ENCODE assay signal across 8 mouse cellular contexts in the genomic region with DNA sequence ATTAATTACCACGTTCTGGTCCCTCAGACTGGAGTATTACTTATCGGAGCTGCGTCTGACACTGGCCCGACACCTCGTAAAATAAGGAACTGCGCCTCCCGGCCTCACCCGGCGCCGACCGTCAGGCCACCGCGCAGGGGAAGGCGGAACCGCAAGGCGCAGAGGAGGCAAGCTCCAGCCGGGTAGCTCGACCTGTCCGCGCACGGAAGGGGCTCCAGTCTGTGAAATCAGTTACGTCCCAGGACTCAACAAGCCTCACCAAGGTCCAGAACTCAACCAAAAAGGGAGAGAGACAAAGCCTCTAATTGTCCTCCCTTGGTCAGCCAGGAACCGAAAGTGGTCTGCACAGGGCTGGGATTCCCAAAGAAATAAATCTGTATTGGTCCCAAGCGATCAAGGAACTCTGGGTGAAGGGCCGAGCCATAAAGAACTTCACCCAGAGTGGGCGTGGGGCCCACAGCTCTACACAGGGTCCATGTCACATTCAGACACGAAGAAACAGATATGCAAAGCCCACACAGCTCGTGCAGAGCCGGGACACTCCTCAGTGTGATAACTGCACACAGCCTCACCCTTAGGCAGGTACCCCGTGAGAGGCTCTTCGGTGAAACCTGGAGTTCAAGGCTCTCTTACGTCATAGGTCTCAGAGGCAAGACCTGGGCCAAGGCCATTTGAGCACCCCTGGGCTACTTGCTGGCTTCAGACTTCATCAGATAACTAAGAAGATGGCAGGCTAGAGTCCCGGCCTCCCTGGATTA. TPM values are rescaled to one million over a fixed set of nuclear protein-coding genes. Genes with fewer than 3 reads are reported as not detected.
DNase-seq lines count a peak whose midpoint lies in the region; ATAC-seq and TF ChIP-seq lines count a peak whose summit lies in the region.

No protein-coding gene starts in this region.

- peak overlapping the region; percentile 57 for H3K4me2 ChIP-seq in heart, embryonic 11.5 days
- peak overlapping the region; percentile 19 for H3K4me2 ChIP-seq in hindbrain, embryonic 11.5 days (replicated peaks; ENCODE audit: low read depth, low read length)

- H3K36me3 ChIP-seq in heart, embryonic 11.5 days (ENCODE audit: control insufficient read depth, insufficient read depth, low read length) = no peaks in the 10 kb centered on the region
- no peaks in the 10 kb centered on the region for H3K36me3 ChIP-seq in hindbrain, embryonic 11.5 days (ENCODE audit: control insufficient read depth, insufficient read depth, low read length)
- H3K36me3 ChIP-seq in megakaryocyte, embryonic 14.5 days (replicated peaks; ENCODE audit: low read length) = no peaks in the 10 kb centered on the region

- TF ChIP-seq CTCF in bone marrow macrophage, adult 2 months (IDR thresholded peaks at IDR 0.05; ENCODE audit: low read depth, low read length) = no peak

- no peak for TF ChIP-seq POLR2A in bone marrow macrophage, adult 2 months (IDR thresholded peaks at IDR 0.05; ENCODE audit: borderline replicate concordance, low read depth, low read length)

- H3K4me1 ChIP-seq in heart, embryonic 11.5 days (ENCODE audit: control insufficient read depth, insufficient read depth, low read length) = peaks cover 15% of the 10 kb centered on the region
- no peaks in the 10 kb centered on the region for H3K4me1 ChIP-seq in bone marrow macrophage, adult 2 months (ENCODE audit: control insufficient read depth, insufficient read depth, low read length)
- peaks cover 10% of the 10 kb centered on the region for H3K4me1 ChIP-seq in hindbrain, embryonic 11.5 days (replicated peaks; ENCODE audit: control insufficient read depth, insufficient read depth, low read length)
- H3K4me1 ChIP-seq in megakaryocyte, embryonic 14.5 days = peaks cover 58% of the 10 kb centered on the region

- no peak for DNase-seq in heart, postnatal 14 days
- DNase-seq in hindbrain, embryonic 11.5 days (ENCODE audit: low spot score) = peak; percentile 66
- no peak for DNase-seq in left cerebral cortex, postnatal 25 days (ENCODE audit: low spot score in 2 of 2)

- H3K4me3 ChIP-seq in heart, embryonic 11.5 days (ENCODE audit: low read depth, low read length) = peak overlapping the region; percentile 28
- H3K4me3 ChIP-seq in bone marrow macrophage, adult 2 months (ENCODE audit: insufficient read depth, low read length) = peak overlapping the region; percentile 54
- H3K4me3 ChIP-seq in hindbrain, embryonic 11.5 days (ENCODE audit: low read depth, low read length) = peak overlapping the region; percentile 6; the same call in 1 of the 2 replicates
- peak overlapping the region; percentile 87 for H3K4me3 ChIP-seq in megakaryocyte, embryonic 14.5 days (replicated peaks)

- WGBS in heart, embryonic 11.5 days (ENCODE audit: insufficient replicate concordance) = under 1% methylated on average over 33 of the region's 33 CpGs
- WGBS in hindbrain, embryonic 11.5 days = under 1% methylated on average over 33 of the region's 33 CpGs

- H3K9me3 ChIP-seq in heart, embryonic 11.5 days (replicated peaks; ENCODE audit: control insufficient read depth, low read length) = no peaks in the 10 kb centered on the region
- no peaks in the 10 kb centered on the region for H3K9me3 ChIP-seq in hindbrain, embryonic 11.5 days (ENCODE audit: control insufficient read depth, low read length)
- H3K9me3 ChIP-seq in megakaryocyte, embryonic 14.5 days = no peaks in the 10 kb centered on the region

- H3K27me3 ChIP-seq in heart, embryonic 11.5 days (ENCODE audit: control insufficient read depth, insufficient read depth, low read length) = peaks cover 92% of the 10 kb centered on the region
- peaks cover 90% of the 10 kb centered on the region for H3K27me3 ChIP-seq in hindbrain, embryonic 11.5 days (ENCODE audit: control insufficient read depth, insufficient read depth, low read length)
- H3K27me3 ChIP-seq in megakaryocyte, embryonic 14.5 days (replicated peaks) = peaks cover 100% of the 10 kb centered on the region

- H3K27ac ChIP-seq in heart, embryonic 11.5 days (ENCODE audit: low read depth, low read length) = no peak overlapping the region
- no peak overlapping the region for H3K27ac ChIP-seq in bone marrow macrophage, adult 2 months (ENCODE audit: insufficient read depth, low read depth, low read length)
- peak overlapping the region; percentile 90; the same call in 1 of the 2 replicates for H3K27ac ChIP-seq in hindbrain, embryonic 11.5 days (ENCODE audit: low read depth, low read length)

- no peak for ATAC-seq in heart, embryonic 11.5 days (replicated peaks; ENCODE audit: insufficient number of reproducible peaks, low FRiP score, low TSS enrichment)
- ATAC-seq in hindbrain, embryonic 11.5 days (ENCODE audit: low FRiP score) = no peak
- ATAC-seq in CD4-positive, CD25-positive, alpha-beta regulatory T cell, adult 4 months = no peak
- no peak for ATAC-seq in activated CD4-positive, CD25-positive, alpha-beta regulatory T cell, adult 4 months

- intact Hi-C loops in heart, postnatal 14 days (cut with DNase I) = loop anchor here (5.0 kb wide), 2 partner anchors 472 to 487 kb away; partner anchors contain the start of gene Pax2
- intact Hi-C loops in left cerebral cortex, postnatal 25 days (cut with DNase I) = loop anchor here (5.0 kb wide), 3 partner anchors 152 to 1617 kb away; partner anchors contain the start of genes Kazald1 and Nkx2-3

- no peak overlapping the region for H3K9ac ChIP-seq in heart, embryonic 11.5 days (ENCODE audit: low read depth, low read length)
- H3K9ac ChIP-seq in hindbrain, embryonic 11.5 days (ENCODE audit: low read depth, low read length) = peak overlapping the region; percentile 29; the same call in 1 of the 2 replicates

RNA-seq across cellular contexts. Expression of gene Lbx1, which starts 6.1 kb away (rescaled TPM):
- polyA plus RNA-seq in heart, embryonic 11.5 days (2014; fragmentation: Nextera tagmentation; extraction: Ambion mirVana) = 0.08 and 0.16 TPM in 2 replicates
- total RNA-seq in heart, postnatal 14 days (2021) = not detected
- polyA plus RNA-seq in bone marrow macrophage, adult 2 months (2012; ENCODE audit: insufficient read depth, insufficient read length, missing spikeins) = not detected in 2 replicates
- polyA plus RNA-seq in hindbrain, embryonic 11.5 days (2014; fragmentation: Nextera tagmentation; extraction: Ambion mirVana) = 7.6 and 8.5 TPM in 2 replicates
- polyA plus RNA-seq in megakaryocyte, embryonic 14.5 days (2012; ENCODE audit: insufficient read depth, low replicate concordance) = 0.34 TPM in 1 of 2 replicates, not detected in the other
- polyA plus RNA-seq in CD4-positive, CD25-positive, alpha-beta regulatory T cell, adult 4 months (2017; shearing (Covaris generic)) = not detected
- not detected for total RNA-seq in left cerebral cortex, postnatal 25 days (2021)
- polyA plus RNA-seq in activated CD4-positive, CD25-positive, alpha-beta regulatory T cell, adult 4 months (2017; shearing (Covaris generic)) = not detected

Comparison
In these comparisons a context has a peak if more than half of its experiments do, and no peak if none do; other contexts are left out.
1. H3K4me3 ChIP-seq: peak in every context shown above with its lines; median percentile 87 in megakaryocyte, embryonic 14.5 days; 54 in bone marrow macrophage, adult 2 months; 28 in heart, embryonic 11.5 days; 6 in hindbrain, embryonic 11.5 days.